Mouse (Mus musculus): Measurements from ENCODE around the gene Yif1a. TPM values are rescaled to one million over a fixed set of nuclear protein-coding genes. Genes with fewer than 3 reads are reported as not detected.

Yif1a gene
- polyA plus RNA-seq, 1 experiment from 2014 or later, result 198 TPM

GRCm38 (mm10) chr19:5071545-5072369, 16.6 kb upstream of the Yif1a start:
- Histone ChIP-seq H3K4me1 (replicated peaks; ENCODE audit: control insufficient read depth, insufficient read depth, low read length) (no peaks in the 10 kb centered on the region), H3K4me3 (ENCODE audit: low read depth, low read length) (peak overlapping the region; percentile 38), H3K4me2 (replicated peaks; ENCODE audit: low read depth) (peak overlapping the region; percentile 65), H3K9me3 (ENCODE audit: control insufficient read depth) (no peaks in the 10 kb centered on the region), H3K9ac (ENCODE audit: low read depth, low read length) (0 out of 2 replicates have a peak overlapping the region, but pooled peaks have one; percentile 4), H3K36me3 (ENCODE audit: control insufficient read depth, insufficient read depth) (no peaks in the 10 kb centered on the region), H3K27me3 (replicated peaks; ENCODE audit: control insufficient read depth, insufficient read depth, low read length) (peaks cover 32% of the 10 kb centered on the region), H3K27ac (ENCODE audit: low read depth, low read length) (peak overlapping the region; percentile 63)
- no peak for TF ChIP-seq CTCF (IDR thresholded peaks at IDR 0.05; ENCODE audit: low read depth)
- 2% methylated on average over 40 of the region's 40 CpGs for WGBS
- peak; percentile 77 for ATAC-seq

DNA sequence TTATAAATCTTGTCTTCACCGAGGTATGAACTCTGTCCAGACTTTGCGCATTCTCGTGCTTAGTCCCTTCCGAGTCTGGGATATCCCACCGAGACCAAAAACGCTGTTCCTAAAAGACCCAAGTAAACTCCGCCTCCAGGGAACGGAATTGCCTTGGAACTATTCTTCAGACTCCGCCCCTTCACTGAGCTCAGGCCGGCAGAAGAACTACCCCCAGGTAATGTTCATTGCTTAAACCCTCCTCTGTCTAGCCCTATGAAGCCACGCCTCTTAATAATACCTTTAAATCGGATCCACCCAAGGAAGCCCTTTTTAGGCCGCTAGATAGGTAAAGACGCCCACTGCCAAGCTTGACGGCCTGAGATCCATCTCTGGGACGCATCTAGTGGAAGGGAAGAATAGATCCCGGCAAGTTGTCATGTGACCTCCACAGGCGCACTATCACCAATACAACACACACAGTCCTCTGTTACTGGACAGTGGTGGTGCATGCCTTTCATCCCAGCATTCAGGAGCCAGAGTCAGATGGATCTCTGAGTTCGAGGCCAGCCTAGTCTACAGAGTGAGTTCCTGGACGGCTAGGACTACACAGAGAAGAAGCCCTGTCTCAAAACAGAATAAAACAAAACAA, 15.8 kb upstream of the Yif1a start:
- Histone ChIP-seq H3K4me3 (ENCODE audit: low read depth, low read length) (peak overlapping the region; percentile 38), H3K9ac (ENCODE audit: low read depth, low read length) (no peak overlapping the region), H3K4me1 (replicated peaks; ENCODE audit: control insufficient read depth, insufficient read depth, low read length) (no peaks in the 10 kb centered on the region), H3K27ac (ENCODE audit: low read depth, low read length) (peak overlapping the region; percentile 6; the same call in 1 of the 2 replicates), H3K36me3 (ENCODE audit: control insufficient read depth, insufficient read depth) (no peaks in the 10 kb centered on the region), H3K9me3 (ENCODE audit: control insufficient read depth) (no peaks in the 10 kb centered on the region), H3K27me3 (replicated peaks; ENCODE audit: control insufficient read depth, insufficient read depth, low read length) (peaks cover 24% of the 10 kb centered on the region), H3K4me2 (replicated peaks; ENCODE audit: low read depth) (peak overlapping the region; percentile 65)
- WGBS, result 3% methylated on average over 20 of the region's 20 CpGs
- peak; percentile 12; the same call in 1 of the 2 replicates for TF ChIP-seq CTCF (IDR thresholded peaks at IDR 0.05; ENCODE audit: low read depth)
- ATAC-seq, result peak; percentile 19; the same call in 1 of the 2 replicates

- no peaks in the 10 kb centered on the region for H3K4me1 ChIP-seq (replicated peaks; ENCODE audit: control insufficient read depth, insufficient read depth, low read length)
- H3K9ac ChIP-seq (ENCODE audit: low read depth, low read length), result no peak overlapping the region
- WGBS, result 2% methylated on average over 15 of the region's 15 CpGs
- peak overlapping the region; percentile 65 for H3K4me2 ChIP-seq (replicated peaks; ENCODE audit: low read depth)
- no peaks in the 10 kb centered on the region for H3K9me3 ChIP-seq (ENCODE audit: control insufficient read depth)
- ATAC-seq, result no peak
- no peak overlapping the region for H3K27ac ChIP-seq (ENCODE audit: low read depth, low read length)
- H3K4me3 ChIP-seq (ENCODE audit: low read depth, low read length), result peak overlapping the region; percentile 38
- no peaks in the 10 kb centered on the region for H3K36me3 ChIP-seq (ENCODE audit: control insufficient read depth, insufficient read depth)
- H3K27me3 ChIP-seq (replicated peaks; ENCODE audit: control insufficient read depth, insufficient read depth, low read length), result peaks cover 21% of the 10 kb centered on the region
- peak; percentile 77 for TF ChIP-seq CTCF (IDR thresholded peaks at IDR 0.05; ENCODE audit: low read depth)
Observed at GRCm38 (mm10) chr19:5073028-5073427, 15.3 kb upstream of the Yif1a start.

GRCm38 (mm10) chr19:5073518-5073917, 14.8 kb upstream of the Yif1a start:
- Histone ChIP-seq H3K27ac (ENCODE audit: low read depth, low read length) (no peak overlapping the region), H3K4me1 (replicated peaks; ENCODE audit: control insufficient read depth, insufficient read depth, low read length) (no peaks in the 10 kb centered on the region), H3K27me3 (replicated peaks; ENCODE audit: control insufficient read depth, insufficient read depth, low read length) (peaks cover 17% of the 10 kb centered on the region), H3K4me3 (ENCODE audit: low read depth, low read length) (peak overlapping the region; percentile 38; the same call in 1 of the 2 replicates), H3K4me2 (replicated peaks; ENCODE audit: low read depth) (peak overlapping the region; percentile 65), H3K9me3 (ENCODE audit: control insufficient read depth) (no peaks in the 10 kb centered on the region), H3K9ac (ENCODE audit: low read depth, low read length) (no peak overlapping the region), H3K36me3 (ENCODE audit: control insufficient read depth, insufficient read depth) (no peaks in the 10 kb centered on the region)
- ATAC-seq, result no peak
- TF ChIP-seq CTCF (IDR thresholded peaks at IDR 0.05; ENCODE audit: low read depth), result no peak
- WGBS, result 18% methylated on average over 5 of the region's 5 CpGs

DNA sequence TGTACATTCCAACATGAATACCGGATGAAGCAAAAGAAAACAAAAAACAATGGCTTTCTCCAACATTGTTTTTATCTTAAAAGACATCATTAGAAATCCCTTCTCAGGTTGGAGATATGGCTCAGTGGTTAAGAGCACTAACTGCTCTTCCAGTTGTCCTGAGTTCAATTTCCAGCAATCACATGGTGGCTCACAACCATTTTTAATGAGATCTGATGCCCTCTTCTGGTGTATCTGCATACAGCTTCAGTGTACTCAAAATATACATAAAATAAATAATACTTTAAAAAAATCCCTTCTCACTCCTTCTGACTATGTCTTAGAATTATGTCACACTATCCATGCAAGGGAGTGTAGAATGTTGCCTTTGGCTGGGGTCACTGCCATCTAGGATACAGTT, 9.1 kb upstream of the Yif1a start:
- H3K36me3 ChIP-seq (ENCODE audit: control insufficient read depth, insufficient read depth), result no peaks in the 10 kb centered on the region
- no peak for ATAC-seq

DNA sequence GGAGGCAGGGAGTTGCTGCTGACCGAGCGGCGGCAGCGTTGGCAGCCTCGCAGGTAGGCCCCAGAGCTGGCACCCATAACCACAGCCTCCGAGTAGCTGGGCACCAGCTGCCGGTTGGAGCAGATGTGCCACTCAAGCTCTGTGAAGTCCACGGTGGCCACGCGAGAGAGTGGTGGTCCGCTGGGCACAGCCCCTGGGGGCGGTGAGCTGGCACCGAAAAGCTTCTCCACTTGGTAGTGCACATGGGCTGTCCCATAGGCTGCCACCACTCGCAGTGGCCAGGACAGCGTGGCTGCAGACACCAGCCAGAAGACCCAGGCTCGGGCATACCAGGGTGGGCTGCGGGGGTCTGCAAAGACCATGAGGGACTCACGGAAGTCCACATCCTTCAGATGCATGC, 6.3 kb upstream of the Yif1a start:
- no peaks in the 10 kb centered on the region for H3K9me3 ChIP-seq (ENCODE audit: control insufficient read depth)
- H3K9ac ChIP-seq (ENCODE audit: low read depth, low read length), result no peak overlapping the region
- H3K27me3 ChIP-seq (replicated peaks; ENCODE audit: control insufficient read depth, insufficient read depth, low read length), result peaks cover 58% of the 10 kb centered on the region
- no peaks in the 10 kb centered on the region for H3K4me1 ChIP-seq (replicated peaks; ENCODE audit: control insufficient read depth, insufficient read depth, low read length)
- H3K36me3 ChIP-seq (ENCODE audit: control insufficient read depth, insufficient read depth), result no peaks in the 10 kb centered on the region
- H3K4me2 ChIP-seq (replicated peaks; ENCODE audit: low read depth), result no peak overlapping the region
- no peak overlapping the region for H3K27ac ChIP-seq (ENCODE audit: low read depth, low read length)
- no peak overlapping the region for H3K4me3 ChIP-seq (ENCODE audit: low read depth, low read length)
- no peak for ATAC-seq
- TF ChIP-seq CTCF (IDR thresholded peaks at IDR 0.05; ENCODE audit: low read depth), result no peak
- 57% methylated on average over 18 of the region's 18 CpGs for WGBS

More for the DNA sequence above, 9.1 kb upstream of the Yif1a start:
- H3K4me2 ChIP-seq (replicated peaks; ENCODE audit: low read depth), result no peak overlapping the region
- no peaks in the 10 kb centered on the region for H3K9me3 ChIP-seq (ENCODE audit: control insufficient read depth)
- no peak overlapping the region for H3K9ac ChIP-seq (ENCODE audit: low read depth, low read length)
- peak; percentile 31; the same call in 1 of the 2 replicates for TF ChIP-seq CTCF (IDR thresholded peaks at IDR 0.05; ENCODE audit: low read depth)
- no peaks in the 10 kb centered on the region for H3K4me1 ChIP-seq (replicated peaks; ENCODE audit: control insufficient read depth, insufficient read depth, low read length)
- WGBS, result 100% methylated on average over 1 of the region's 1 CpGs
- H3K27me3 ChIP-seq (replicated peaks; ENCODE audit: control insufficient read depth, insufficient read depth, low read length), result peaks cover 37% of the 10 kb centered on the region
- H3K4me3 ChIP-seq (ENCODE audit: low read depth, low read length), result no peak overlapping the region
- no peak overlapping the region for H3K27ac ChIP-seq (ENCODE audit: low read depth, low read length)
